Mouse (Mus musculus): ENCODE results near the gene Frmd8.

- TF ChIP-seq POLR2A (IDR thresholded peaks at IDR 0.05; ENCODE audit: borderline replicate concordance, extremely low read depth, insufficient read depth, insufficient read length, poor library complexity, severe bottlenecking) (peak; percentile 67; the same call in 1 of the 2 replicates), CTCF (IDR thresholded peaks at IDR 0.05; ENCODE audit: borderline replicate concordance, extremely low read depth, insufficient read depth, insufficient read length) (no peak)
Observed at GRCm38 (mm10) chr19:5912103-5913006, 37.3 kb upstream of the Frmd8 start.
